Mouse (Mus musculus) bone marrow, adult 2 months (tissue): ENCODE measurements at regions not wholly inside any gene's neighbourhood (a gene's known extent, or its start where the extent isn't known, plus 50 kb on each side); places are given as distances from the start of the nearest gene placed in this dataset.

Experiments
- H3K27ac ChIP-seq: fragments of 200-500 bp; 2 replicates; pipeline ENCODE4 v1.5.1; 2012; ENCODE audit warnings: low read depth, mild to moderate bottlenecking, control low read depth, inconsistent platforms, low read length; ENCODE audit not compliant: control insufficient read depth, poor library complexity, insufficient read depth
- H3K4me1 ChIP-seq: fragments of 200-500 bp; 2 replicates; pipeline ENCODE4 v1.6.1; 2011; ENCODE audit warnings: low read length; ENCODE audit not compliant: control insufficient read depth, insufficient read depth
- H3K4me3 ChIP-seq: fragments of 200-500 bp; replicated peaks from 2 replicates; pipeline ENCODE3; 2011; ENCODE audit warnings: mild to moderate bottlenecking, low read depth, low read length, control low read depth; ENCODE audit not compliant: control insufficient read depth
- CTCF ChIP-seq: fragments of 200-500 bp; IDR thresholded peaks from 2 replicates; pipeline ENCODE4 v1.5.1; 2011; ENCODE audit warnings: low read length, control low read depth; ENCODE audit not compliant: control insufficient read depth, insufficient read depth
- POLR2A ChIP-seq: fragments of 200-500 bp; IDR thresholded peaks from 2 replicates; pipeline ENCODE4 v1.6.1; 2011; ENCODE audit warnings: low read depth, mild to moderate bottlenecking, control low read depth, low read length, borderline replicate concordance; ENCODE audit not compliant: control insufficient read depth
- WGBS: fragments of 180-500 bp; shearing (Covaris S2); methylation state at CpG from one replicate; pipeline ENCODE4 v1.1.7; 2018; 5-methylcytosine and 5-hydroxymethylcytosine counted together

DNA sequence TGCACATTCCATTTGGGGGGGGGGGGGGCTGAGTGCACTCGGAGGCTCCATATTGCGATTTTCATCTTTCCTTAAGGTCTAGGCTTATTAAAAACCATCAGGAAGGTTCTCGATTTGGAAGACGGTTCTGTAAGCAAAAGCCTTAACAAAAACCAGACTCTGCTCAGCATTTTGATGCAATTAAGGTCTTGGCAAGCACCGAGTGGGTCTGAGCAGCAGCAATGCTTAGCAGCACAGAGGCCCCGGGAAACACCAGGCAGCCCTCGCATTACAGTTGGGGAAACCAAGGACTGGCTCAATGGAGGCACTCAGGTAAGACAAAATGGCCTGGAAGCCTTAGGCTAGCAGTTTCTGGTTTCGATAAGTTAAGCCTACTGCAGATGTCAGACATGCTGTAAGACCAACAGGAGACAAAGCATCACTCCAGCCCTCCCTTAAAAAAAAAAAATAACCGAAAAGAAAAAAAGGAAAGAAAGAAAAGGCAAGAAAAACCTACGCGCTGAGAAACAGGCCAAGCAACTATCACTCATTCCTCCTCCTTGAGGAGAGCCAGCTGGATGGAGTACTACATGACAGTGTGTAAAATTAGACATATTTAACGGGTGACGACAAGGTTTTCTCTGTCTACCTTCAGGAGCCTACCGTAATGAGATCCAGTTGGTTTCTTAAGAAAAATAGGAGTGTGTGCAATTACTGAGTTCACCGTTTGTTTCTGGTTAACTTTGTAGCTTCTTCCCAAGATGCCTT lies 436.3 kb upstream of the Zmiz1 start:
- WGBS, result 83% methylated on average over 15 of the region's 15 CpGs
- TF ChIP-seq POLR2A, result no peak
- no peak for TF ChIP-seq CTCF
- no peak overlapping the region for H3K27ac ChIP-seq
- H3K4me3 ChIP-seq, result no peak overlapping the region
- H3K4me1 ChIP-seq, result no peaks in the 10 kb centered on the region

DNA sequence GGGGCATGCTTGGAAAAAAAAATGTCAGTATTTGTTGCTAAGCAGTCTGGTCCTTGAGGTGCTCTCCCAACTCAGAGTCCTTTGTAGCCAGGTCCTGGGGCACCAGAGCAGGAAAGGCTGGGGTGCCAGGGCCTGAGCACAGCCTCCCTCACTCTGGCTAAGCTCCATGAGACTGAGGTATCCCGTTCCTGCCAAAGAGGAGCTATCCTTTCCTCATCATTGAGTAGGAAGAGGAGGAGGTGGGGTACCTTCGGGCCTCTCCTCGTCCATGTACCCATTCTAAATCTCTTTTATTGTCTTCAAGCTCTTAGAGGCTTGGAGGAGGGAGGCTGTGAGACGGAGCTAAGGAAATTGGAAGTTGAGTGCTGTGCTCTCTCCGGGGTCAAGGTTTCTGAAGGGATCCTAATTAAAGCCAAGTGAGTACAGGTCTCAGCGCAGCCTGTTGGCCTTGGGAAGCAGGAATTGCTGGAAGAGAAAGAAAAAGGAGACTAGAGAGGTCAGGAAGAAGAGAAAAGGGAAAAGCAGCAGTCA lies 435.6 kb upstream of the Zmiz1 start:
- TF ChIP-seq CTCF (no peak), POLR2A (no peak)

DNA sequence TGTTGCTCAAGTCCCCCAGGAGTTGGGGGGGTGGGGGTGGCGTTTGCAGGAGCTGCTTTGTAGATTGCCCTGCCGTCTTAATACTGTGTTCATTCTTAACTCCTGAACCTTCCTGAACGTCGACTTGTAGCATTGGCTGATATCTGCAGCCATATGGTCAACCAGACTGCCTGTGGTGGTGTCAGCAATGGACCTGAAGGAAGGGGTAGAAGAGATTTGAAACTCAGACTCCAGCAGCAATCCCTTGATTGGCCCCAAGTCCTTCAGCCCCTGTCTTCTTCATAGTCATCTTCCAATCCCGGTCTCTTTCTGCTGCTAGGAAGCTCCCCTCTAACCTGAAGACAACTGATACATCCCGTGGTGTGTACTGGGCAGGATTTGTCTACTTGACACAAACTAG lies 433.9 kb upstream of the Zmiz1 start:
- H3K4me1 ChIP-seq, result no peaks in the 10 kb centered on the region
- WGBS, result 77% methylated on average over 6 of the region's 6 CpGs
- TF ChIP-seq CTCF (no peak), POLR2A (no peak)
- no peak overlapping the region for H3K27ac ChIP-seq
- H3K4me3 ChIP-seq, result no peak overlapping the region

More for the DNA sequence above, 435.6 kb upstream of the Zmiz1 start:
- Histone ChIP-seq H3K4me1 (no peaks in the 10 kb centered on the region), H3K27ac (no peak overlapping the region), H3K4me3 (no peak overlapping the region)
- WGBS, result 76% methylated on average over 6 of the region's 6 CpGs

DNA sequence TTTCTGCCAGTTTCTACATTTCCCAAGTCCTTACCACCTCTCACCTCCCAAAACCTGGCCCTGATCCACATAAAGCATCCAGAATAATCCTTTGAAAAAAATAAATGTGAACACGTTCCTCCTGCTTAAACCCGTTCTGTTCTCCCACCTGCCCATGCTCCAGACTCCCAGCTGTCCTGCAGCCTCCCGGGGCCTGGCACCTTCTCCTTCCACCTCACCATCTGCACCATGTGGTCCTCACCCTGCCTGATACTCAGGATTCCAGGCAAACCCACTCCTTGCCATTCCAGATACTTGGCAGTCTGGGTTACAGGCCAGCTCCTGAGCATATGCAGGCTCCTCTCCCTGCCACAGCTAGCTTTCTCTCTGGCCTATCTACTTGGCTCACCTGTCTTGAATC lies 431.9 kb upstream of the Zmiz1 start:
- 85% methylated on average over 3 of the region's 3 CpGs for WGBS
- Histone ChIP-seq H3K4me3 (no peak overlapping the region), H3K4me1 (no peaks in the 10 kb centered on the region), H3K27ac (no peak overlapping the region)
- no peak for TF ChIP-seq CTCF
- no peak for TF ChIP-seq POLR2A

DNA sequence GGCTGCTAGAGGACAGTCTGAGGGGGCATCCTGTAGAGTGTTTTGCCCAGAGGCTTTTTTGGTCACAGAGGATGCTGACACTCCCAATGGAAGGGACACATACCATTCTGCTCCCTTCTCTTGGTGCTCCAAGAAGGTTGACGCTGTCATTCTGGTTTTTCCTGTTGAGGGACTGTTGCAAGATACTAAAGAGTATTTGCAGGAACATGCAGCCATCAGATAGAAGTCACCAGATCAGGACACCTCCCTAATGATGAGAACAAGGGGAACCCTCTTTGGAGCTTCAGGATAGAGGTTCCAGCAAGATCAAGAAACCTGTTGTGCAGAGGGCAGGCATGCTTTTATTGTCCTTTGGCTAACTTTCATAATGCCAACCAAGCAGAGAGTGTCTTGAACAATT lies 431.1 kb upstream of the Zmiz1 start:
- TF ChIP-seq CTCF (no peak), POLR2A (no peak)
- Histone ChIP-seq H3K27ac (no peak overlapping the region), H3K4me1 (no peaks in the 10 kb centered on the region), H3K4me3 (no peak overlapping the region)
- WGBS, result 89% methylated on average over 1 of the region's 1 CpGs

DNA sequence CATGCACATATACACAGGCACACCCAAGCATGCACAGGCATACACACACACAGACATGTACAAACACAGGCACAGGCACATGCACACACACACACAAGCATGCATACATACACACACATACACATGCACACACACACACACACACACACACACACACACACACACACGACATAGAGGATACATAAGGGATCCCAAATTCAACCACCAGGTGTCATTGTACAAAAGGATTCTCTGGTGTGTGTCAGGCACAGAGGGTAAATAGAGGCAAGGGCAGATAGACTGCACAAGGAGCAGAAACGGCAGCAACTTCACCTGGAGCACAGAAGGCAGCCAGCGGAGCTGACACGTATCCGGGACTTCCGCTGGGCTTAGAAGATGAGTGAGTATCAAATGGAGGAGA lies 428.1 kb upstream of the Zmiz1 start:
- 83% methylated on average over 6 of the region's 6 CpGs for WGBS
- TF ChIP-seq POLR2A (no peak), CTCF (no peak)
- no peak overlapping the region for H3K27ac ChIP-seq
- no peak overlapping the region for H3K4me3 ChIP-seq
- H3K4me1 ChIP-seq, result no peaks in the 10 kb centered on the region

DNA sequence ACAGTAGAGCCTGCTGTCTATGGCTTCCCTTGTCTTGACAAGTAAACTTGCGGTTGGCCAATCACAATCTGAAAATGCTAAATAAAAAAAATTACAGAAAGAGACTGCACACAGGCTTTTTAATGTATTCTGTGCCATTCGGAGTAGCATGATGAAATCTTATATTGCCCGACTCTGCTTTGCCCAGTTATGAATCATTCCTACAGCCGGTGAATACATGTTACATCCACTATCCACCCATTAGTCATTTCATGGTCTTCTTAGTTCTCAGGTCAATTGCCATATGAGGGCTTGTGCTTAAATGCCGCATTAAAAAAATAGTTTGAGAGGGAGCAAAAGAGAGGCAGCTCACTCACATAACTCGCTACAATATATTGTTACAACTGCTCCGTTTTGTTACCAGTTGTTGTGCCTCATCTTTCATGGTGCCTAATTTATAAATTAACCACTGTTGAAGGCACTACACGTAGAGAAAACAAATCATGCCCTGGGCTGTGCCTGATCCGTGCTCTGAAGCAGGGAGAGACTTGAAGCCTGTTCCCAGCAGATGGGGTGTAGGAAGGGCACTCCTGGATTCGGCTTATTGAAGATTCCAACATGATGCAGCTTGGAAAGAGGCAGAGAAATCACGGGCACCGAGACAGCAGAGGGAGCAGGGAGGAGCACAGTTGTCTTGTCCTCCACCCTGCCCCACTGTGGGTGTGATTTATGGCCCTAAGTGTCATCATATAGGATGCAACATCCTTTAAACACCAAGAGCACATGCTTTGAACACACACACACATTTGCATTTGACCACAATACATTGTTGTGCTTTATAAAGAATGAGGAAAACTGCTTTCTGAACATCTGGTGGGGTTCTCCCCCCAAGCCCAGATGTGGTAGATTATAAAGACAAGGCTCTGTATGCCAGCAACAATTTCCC lies 427.0 kb upstream of the Zmiz1 start:
- no peak overlapping the region for H3K4me3 ChIP-seq
- TF ChIP-seq POLR2A, result no peak
- no peak for TF ChIP-seq CTCF
- no peak overlapping the region for H3K27ac ChIP-seq
- 76% methylated on average over 12 of the region's 12 CpGs for WGBS
- no peaks in the 10 kb centered on the region for H3K4me1 ChIP-seq

DNA sequence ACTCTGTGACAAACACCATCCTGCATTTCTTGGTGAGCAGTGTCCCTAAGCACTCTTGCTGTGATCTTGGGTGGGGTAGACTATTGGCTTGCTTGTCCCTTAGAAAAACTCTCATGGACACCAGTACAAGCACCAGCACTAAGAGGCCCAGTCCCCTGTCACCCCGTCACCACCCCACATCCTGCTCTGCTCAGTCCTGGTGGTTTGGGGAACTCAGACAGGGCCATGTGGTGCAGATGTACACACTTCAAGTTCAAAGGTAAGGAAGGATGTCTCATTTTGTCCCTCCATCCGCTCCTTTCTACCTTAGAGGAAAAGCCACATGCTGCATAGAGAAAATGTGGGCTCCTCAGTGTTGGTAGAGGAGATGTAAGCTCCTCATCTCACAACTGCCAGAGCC lies 426.1 kb upstream of the Zmiz1 start:
- Histone ChIP-seq H3K4me3 (no peak overlapping the region), H3K4me1 (no peaks in the 10 kb centered on the region), H3K27ac (no peak overlapping the region)
- TF ChIP-seq CTCF (no peak), POLR2A (no peak)
- WGBS, result 23% methylated on average over 2 of the region's 2 CpGs
